Mouse (Mus musculus): ENCODE measurements at regions not wholly inside any gene's neighbourhood (a gene's known extent, or its start where the extent isn't known, plus 50 kb on each side); places are given as distances from the start of the nearest gene placed in this dataset.
"Not testable (repeated sequence)": the region's sequence is repeated elsewhere in the genome, so short reads cannot be mapped to it uniquely, and the experiment has no call there.

DNA sequence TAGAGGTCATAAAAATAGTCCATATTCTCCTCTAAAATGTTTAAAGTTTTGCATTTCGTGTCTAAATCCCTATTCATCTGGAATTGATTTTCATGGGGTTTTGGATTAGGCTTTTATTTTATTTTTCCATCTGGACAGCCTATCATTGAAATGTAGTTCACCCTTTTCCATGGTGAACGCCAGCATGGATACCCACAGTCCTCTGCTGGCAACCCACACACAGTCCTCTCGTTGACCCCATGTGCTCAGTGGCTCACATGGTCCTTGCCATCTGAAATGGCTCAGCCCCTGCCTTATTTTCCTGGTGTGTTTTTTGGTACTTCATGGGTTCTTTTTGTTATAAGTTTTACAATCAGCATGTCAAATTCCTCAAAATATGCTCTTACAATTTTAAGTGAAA, 397.2 kb downstream of the Ptpru start:
- H3K4me1 ChIP-seq, result peaks cover 12% of the 10 kb centered on the region; the same call in 1 of the 2 replicates
- H3K9me3 ChIP-seq, result no peaks in the 10 kb centered on the region
- no peak overlapping the region for H3K27ac ChIP-seq (replicated peaks)
- no peak overlapping the region for H3K9ac ChIP-seq (replicated peaks)
- no peak for ATAC-seq (ENCODE audit: low FRiP score, low read depth)
- H3K27me3 ChIP-seq, result no peaks in the 10 kb centered on the region
- no peak overlapping the region for H3K4me3 ChIP-seq
- WGBS, result 80% methylated on average over 3 of the region's 3 CpGs
- H3K36me3 ChIP-seq, result no peaks in the 10 kb centered on the region
- H3K4me2 ChIP-seq (replicated peaks), result no peak overlapping the region

DNA sequence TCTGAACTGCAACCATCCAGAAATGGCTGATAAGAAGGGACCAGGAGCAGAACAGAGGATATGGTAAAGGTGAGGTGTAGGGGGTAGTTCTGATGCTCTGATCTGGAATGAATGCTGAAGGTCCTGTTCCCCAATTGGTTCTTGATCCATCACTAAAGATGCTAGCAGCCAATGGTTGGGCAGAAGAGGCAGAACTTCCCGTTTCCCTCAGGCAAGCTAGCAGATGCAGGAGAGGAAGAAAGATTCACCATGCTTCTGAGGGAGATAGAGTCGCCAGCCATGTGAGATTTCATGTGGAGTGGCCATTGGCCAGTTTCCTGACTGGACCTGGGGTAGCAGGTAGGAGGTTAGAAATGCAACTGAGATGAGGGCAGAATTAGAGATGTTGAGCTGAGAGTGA, 394.6 kb downstream of the Ptpru start:
- 66% methylated on average over 2 of the region's 2 CpGs for WGBS
- no peak overlapping the region for H3K27ac ChIP-seq (replicated peaks)

DNA sequence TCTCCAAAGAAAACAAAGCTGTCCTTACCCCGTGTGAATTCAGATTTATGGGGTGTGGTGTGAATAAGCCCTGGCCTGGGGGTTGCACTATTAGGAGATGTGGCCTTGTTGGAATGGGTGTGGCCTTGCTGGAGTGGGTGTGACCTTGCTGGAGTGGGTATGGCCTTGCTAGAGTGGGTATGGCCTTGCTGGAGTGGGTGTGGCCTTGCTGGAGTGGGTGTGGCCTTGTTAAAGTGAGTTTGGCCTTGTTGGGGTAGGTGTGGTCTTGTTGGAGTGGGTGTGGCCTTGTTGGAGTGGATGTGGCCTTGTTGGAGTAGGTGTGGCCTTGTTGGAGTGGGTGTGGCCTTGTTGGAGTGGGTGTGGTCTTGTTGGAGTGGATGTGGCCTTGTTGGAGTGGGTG, 387.8 kb downstream of the Ptpru start:
- not testable (repeated sequence) for H3K4me2 ChIP-seq (replicated peaks); H3K9me3 ChIP-seq; H3K9ac ChIP-seq (replicated peaks); H3K36me3 ChIP-seq; H3K27me3 ChIP-seq; ATAC-seq (ENCODE audit: low FRiP score, low read depth); H3K4me1 ChIP-seq; H3K27ac ChIP-seq (replicated peaks); H3K4me3 ChIP-seq
- 75% methylated on average over 1 of the region's 1 CpGs for WGBS

More for the DNA sequence above, 394.6 kb downstream of the Ptpru start:
- no peak overlapping the region for H3K4me2 ChIP-seq (replicated peaks)
- H3K4me1 ChIP-seq, result 0 out of 2 replicates have a peak, but pooled peaks cover 2% of the 10 kb centered on the region
- no peaks in the 10 kb centered on the region for H3K9me3 ChIP-seq
- ATAC-seq (ENCODE audit: low FRiP score, low read depth), result no peak
- H3K9ac ChIP-seq (replicated peaks), result no peak overlapping the region
- H3K27me3 ChIP-seq, result no peaks in the 10 kb centered on the region
- no peak overlapping the region for H3K4me3 ChIP-seq
- H3K36me3 ChIP-seq, result no peaks in the 10 kb centered on the region

DNA sequence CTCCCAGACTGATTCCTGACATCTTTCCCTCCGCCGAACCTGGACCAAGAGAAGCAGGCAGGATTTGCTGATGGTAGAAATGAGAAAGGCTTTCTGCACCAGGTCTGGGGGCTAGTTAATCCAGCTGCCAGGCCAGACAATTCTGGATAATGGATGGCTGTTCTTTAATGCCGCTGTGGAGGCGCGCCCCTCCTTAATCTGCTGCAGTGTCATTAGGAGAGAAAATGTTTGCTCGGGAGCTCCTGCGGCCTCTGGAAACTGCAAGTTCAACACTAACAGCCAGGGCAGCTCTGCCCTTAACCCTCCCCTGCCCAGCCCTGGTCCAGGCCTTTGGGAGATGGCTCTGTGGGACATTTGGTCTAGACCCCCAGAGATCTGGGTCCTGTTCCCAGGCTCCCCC, 380.5 kb downstream of the Ptpru start:
- Histone ChIP-seq H3K27ac (replicated peaks) (peak overlapping the region; percentile 42; the same call in 1 of the 2 replicates), H3K36me3 (no peaks in the 10 kb centered on the region), H3K27me3 (no peaks in the 10 kb centered on the region), H3K9ac (replicated peaks) (no peak overlapping the region), H3K4me2 (replicated peaks) (no peak overlapping the region), H3K4me3 (no peak overlapping the region), H3K9me3 (no peaks in the 10 kb centered on the region), H3K4me1 (peaks cover 35% of the 10 kb centered on the region)
- WGBS, result 28% methylated on average over 7 of the region's 7 CpGs
- no peak for ATAC-seq (ENCODE audit: low FRiP score, low read depth)

DNA sequence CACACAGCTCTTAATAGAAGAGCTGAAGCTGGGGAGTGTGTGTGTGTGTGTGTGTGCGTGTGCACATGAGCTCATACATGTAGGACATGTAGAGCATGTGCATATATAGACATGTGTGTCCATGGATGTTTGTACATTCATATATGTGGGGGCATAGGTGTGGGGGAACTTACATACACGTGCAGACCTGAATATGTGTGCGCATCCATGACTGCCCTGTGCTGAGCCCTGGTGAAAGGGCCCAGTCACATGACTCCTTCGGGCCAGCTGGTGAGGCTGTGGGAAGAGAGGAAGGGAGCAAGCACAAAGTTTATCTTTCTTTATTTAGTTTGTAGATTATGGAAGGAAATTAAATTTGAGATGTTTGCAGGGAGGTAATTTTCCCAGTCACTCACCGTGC, 378.3 kb downstream of the Ptpru start:
- Histone ChIP-seq H3K9ac (replicated peaks) (no peak overlapping the region), H3K4me1 (peaks cover 37% of the 10 kb centered on the region), H3K36me3 (no peaks in the 10 kb centered on the region), H3K9me3 (no peaks in the 10 kb centered on the region; the same call in 1 of the 2 replicates), H3K4me2 (replicated peaks) (no peak overlapping the region), H3K4me3 (no peak overlapping the region), H3K27me3 (no peaks in the 10 kb centered on the region), H3K27ac (replicated peaks) (no peak overlapping the region)
- ATAC-seq (ENCODE audit: low FRiP score, low read depth), result no peak
- WGBS, result 63% methylated on average over 5 of the region's 5 CpGs

DNA sequence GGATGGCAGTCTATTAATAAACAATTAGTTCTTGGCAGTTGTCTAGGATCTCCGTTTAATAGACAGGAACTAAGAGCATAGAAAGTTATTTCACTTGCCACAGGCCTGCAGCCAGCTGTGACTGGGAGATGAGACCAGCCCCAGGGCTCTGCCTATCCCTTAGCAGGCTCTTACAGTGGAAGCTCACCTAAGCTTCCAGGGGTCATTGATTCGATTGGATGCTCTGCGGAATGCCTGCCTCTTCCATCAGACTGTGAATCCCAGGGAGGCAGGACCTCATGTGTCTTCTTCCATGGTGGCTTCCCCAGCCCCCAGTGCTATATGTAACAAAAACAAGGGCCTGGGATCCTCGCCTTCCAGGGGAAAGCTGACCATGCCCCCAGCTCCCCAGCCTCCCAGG, 376.8 kb downstream of the Ptpru start:
- WGBS, result 57% methylated on average over 4 of the region's 4 CpGs
- Histone ChIP-seq H3K4me1 (peaks cover 37% of the 10 kb centered on the region), H3K4me3 (no peak overlapping the region), H3K4me2 (replicated peaks) (no peak overlapping the region), H3K9ac (replicated peaks) (no peak overlapping the region), H3K27ac (replicated peaks) (peak overlapping the region; percentile 49), H3K36me3 (no peaks in the 10 kb centered on the region), H3K27me3 (no peaks in the 10 kb centered on the region), H3K9me3 (peaks cover 10% of the 10 kb centered on the region)
- ATAC-seq (ENCODE audit: low FRiP score, low read depth), result no peak

DNA sequence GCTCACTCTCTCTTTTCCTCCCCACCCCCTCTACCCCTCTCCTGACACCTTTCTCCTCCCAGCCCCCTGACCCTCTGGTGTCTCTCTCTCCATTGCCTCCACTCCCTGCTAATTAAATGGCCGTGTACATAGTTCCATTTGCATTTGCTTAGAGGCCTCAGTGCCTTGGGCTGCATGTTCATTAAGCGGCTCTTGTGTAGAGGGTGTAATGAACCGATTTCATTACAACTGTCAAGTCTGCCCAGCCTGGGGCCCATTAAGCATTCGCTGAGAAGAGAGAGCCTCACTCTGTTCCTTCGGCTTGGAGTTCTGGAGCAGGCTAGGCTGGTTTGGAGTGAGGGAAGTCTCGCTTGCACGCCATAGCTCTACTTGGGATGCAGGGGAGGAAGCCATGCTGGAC, 376.4 kb downstream of the Ptpru start:
- Histone ChIP-seq H3K4me2 (replicated peaks) (no peak overlapping the region), H3K4me3 (no peak overlapping the region), H3K27me3 (no peaks in the 10 kb centered on the region), H3K27ac (replicated peaks) (peak overlapping the region; percentile 49), H3K36me3 (no peaks in the 10 kb centered on the region), H3K9ac (replicated peaks) (no peak overlapping the region), H3K9me3 (peaks cover 12% of the 10 kb centered on the region), H3K4me1 (peaks cover 37% of the 10 kb centered on the region)
- WGBS, result 47% methylated on average over 7 of the region's 7 CpGs
- ATAC-seq (ENCODE audit: low FRiP score, low read depth), result peak; percentile 19; the same call in 1 of the 2 replicates

DNA sequence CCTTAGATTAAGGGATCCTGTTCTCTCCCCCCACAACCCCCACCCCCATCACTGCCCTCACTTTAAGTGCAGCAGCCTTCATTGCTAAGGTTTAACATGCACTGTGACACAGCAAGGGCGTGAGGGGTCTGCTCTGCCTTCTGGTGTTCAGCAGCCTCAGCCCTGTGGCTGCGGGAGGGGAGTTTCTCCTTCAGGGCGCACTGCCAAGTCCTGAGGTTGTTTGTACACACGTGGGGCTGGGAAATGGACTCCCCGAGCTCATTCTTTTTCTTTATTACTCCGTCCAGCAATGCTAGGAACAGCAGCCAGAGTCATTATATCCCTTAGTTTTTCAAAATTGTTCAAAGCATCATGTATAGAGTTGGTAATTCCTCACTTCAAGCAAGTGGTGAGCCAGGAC, 363.1 kb downstream of the Ptpru start:
- Histone ChIP-seq H3K4me3 (no peak overlapping the region), H3K9me3 (no peaks in the 10 kb centered on the region), H3K4me2 (replicated peaks) (no peak overlapping the region), H3K9ac (replicated peaks) (no peak overlapping the region), H3K27me3 (no peaks in the 10 kb centered on the region; the same call in 1 of the 2 replicates), H3K27ac (replicated peaks) (no peak overlapping the region), H3K36me3 (no peaks in the 10 kb centered on the region), H3K4me1 (peaks cover 6% of the 10 kb centered on the region; the same call in 1 of the 2 replicates)
- WGBS, result 81% methylated on average over 6 of the region's 6 CpGs
- ATAC-seq (ENCODE audit: low FRiP score, low read depth), result no peak

DNA sequence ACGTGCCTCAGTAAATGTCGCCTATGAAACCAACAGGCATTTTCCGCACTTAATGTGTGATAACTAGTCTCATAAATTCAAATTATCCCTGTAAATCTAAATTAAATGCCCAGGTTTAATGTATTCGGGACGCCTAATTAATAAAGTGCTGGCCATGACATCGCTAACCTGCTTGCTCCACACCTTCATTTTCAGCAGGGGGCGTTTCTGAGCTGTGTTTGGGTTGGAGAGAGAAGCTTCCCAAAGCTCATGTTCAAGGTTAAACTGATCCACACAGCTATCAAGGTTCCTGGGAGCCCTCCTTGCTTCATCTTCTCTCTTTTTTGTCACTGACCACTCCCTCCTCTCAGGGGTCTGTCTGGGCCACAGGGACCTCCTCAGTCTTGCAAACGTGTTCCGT, 359.2 kb downstream of the Ptpru start:
- no peak overlapping the region for H3K27ac ChIP-seq (replicated peaks)
- no peak overlapping the region for H3K4me2 ChIP-seq (replicated peaks)
- WGBS, result 71% methylated on average over 9 of the region's 9 CpGs
- no peaks in the 10 kb centered on the region; the same call in 1 of the 2 replicates for H3K27me3 ChIP-seq
- no peaks in the 10 kb centered on the region for H3K9me3 ChIP-seq
- no peaks in the 10 kb centered on the region for H3K36me3 ChIP-seq
- no peak overlapping the region for H3K9ac ChIP-seq (replicated peaks)
- ATAC-seq (ENCODE audit: low FRiP score, low read depth), result no peak
- H3K4me1 ChIP-seq, result peaks cover 23% of the 10 kb centered on the region; the same call in 1 of the 2 replicates
- H3K4me3 ChIP-seq, result no peak overlapping the region

DNA sequence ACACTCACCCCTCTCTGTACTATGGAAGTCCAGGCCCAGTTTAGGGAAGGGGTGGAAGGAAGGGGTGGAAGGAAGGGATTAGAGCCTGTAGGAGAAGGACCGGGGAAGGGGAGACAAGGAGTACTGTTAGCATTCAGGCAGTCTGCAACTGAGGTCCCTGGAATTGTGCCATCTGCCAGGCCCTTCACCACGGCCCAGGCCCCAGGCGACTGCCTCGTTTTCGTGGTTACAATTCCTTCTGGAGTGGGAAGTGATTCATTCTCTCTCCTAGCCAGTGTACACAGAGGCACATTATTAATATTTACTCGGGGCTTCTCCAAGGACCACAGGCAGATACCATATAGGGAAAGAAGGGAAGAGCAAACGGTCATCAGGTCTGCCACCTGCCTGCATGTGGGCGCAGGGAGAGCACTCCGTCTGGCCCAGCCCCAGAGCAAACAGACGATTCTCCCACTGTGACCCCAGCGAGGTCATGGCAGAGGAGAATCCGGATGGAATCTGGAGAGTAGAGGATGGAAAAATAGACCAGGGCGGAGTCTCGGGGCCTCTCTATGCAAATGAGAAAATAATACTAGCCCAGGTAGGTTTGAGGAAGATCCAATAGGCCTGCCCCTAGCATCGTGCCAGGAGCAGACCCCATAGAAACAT, 354.0 kb downstream of the Ptpru start:
- Histone ChIP-seq H3K36me3 (no peaks in the 10 kb centered on the region), H3K9ac (replicated peaks) (no peak overlapping the region), H3K4me3 (no peak overlapping the region), H3K27ac (replicated peaks) (peak overlapping the region; percentile 58), H3K4me2 (replicated peaks) (no peak overlapping the region), H3K4me1 (peaks cover 60% of the 10 kb centered on the region), H3K9me3 (no peaks in the 10 kb centered on the region), H3K27me3 (no peaks in the 10 kb centered on the region; the same call in 1 of the 2 replicates)
- WGBS, result 57% methylated on average over 15 of the region's 15 CpGs
- ATAC-seq (ENCODE audit: low FRiP score, low read depth), result no peak

DNA sequence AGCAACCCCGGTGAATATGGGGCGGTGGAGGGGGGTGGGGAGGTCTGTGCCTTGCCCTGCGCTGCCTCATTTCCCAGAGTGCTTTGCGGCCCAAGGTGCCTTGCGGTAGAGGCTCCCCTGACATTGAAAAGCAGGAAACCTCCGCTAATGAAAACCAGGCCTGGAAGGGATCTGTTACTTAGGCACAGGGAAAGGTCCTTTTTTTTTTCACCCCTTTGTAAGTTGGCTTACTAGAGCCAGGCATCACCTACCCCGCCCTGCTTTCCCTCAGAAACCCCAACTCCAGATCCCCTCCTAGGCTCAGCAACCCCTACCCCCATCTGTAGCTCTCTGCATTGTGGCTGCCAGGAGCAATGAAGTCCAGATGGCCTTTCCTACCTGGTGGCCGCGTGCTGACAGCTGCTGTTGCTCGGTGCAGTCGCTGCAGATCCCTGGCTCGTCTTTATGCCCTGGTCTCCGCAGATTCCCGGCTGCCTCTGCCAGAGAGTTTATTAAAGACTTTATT, 353.4 kb downstream of the Ptpru start:
- no peaks in the 10 kb centered on the region for H3K9me3 ChIP-seq
- H3K36me3 ChIP-seq, result no peaks in the 10 kb centered on the region
- H3K27ac ChIP-seq (replicated peaks), result peak overlapping the region; percentile 58
- no peak overlapping the region for H3K9ac ChIP-seq (replicated peaks)
- H3K4me1 ChIP-seq, result peaks cover 60% of the 10 kb centered on the region
- no peak overlapping the region for H3K4me3 ChIP-seq
- no peak overlapping the region for H3K4me2 ChIP-seq (replicated peaks)
- WGBS, result 48% methylated on average over 14 of the region's 14 CpGs
- H3K27me3 ChIP-seq, result no peaks in the 10 kb centered on the region; the same call in 1 of the 2 replicates
- ATAC-seq (ENCODE audit: low FRiP score, low read depth), result no peak

DNA sequence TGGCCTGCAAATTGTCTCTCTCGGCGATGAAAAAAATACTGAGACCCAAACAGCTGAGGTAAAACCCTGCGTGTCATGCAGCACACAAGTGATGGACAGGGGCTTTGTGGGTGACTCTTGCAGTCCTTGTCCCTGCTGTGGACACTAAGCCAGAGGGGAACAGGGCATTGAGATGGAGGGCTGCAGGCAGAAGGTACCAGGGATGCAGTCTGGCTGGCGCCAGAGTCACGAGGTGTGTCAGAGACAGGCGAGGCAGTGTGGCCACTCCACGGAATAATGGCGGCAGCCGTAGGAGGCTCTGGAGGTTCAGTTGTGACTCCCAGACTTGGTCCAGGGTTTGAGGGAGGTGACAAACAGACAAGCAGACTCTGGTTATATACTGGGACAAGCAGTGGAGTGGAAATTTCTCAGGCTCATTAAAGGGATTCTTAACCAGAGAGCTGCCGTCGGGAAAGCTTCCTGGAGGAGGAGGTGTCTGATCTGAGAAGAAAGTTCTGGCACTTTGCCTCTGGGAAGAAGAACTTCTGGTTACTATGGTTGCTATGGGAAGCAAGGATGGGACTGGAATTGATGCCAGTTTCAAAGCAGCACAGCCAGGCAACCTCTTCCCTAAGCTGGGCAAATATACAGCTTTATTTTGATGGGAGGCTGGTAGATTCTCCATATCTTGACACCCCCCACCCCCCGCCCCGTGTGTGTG, 352.8 kb downstream of the Ptpru start:
- Histone ChIP-seq H3K27me3 (no peaks in the 10 kb centered on the region; the same call in 1 of the 2 replicates), H3K4me2 (replicated peaks) (no peak overlapping the region), H3K4me3 (no peak overlapping the region), H3K9ac (replicated peaks) (no peak overlapping the region), H3K27ac (replicated peaks) (peak overlapping the region; percentile 58), H3K9me3 (no peaks in the 10 kb centered on the region), H3K36me3 (no peaks in the 10 kb centered on the region), H3K4me1 (peaks cover 60% of the 10 kb centered on the region)
- ATAC-seq (ENCODE audit: low FRiP score, low read depth), result no peak
- 75% methylated on average over 13 of the region's 13 CpGs for WGBS
